Mouse (Mus musculus): ENCODE data around the gene Spag5. TPM values are rescaled to one million over a fixed set of nuclear protein-coding genes. Genes with fewer than 3 reads are reported as not detected.
A peak's percentile ranks its signal among the peaks of the same experiment; 100 is the strongest.

The Spag5 gene
- polyA plus RNA-seq, 1 experiment from 2014 or later: 33.6 TPM

GRCm38 (mm10) chr11:78345801-78346200, 44.5 kb downstream of the Spag5 start:
- Histone ChIP-seq H3K4me2 (replicated peaks) (no peak overlapping the region; the same call in 1 of the 2 replicates), H3K27me3 (replicated peaks) (no peaks in the 10 kb centered on the region), H3K36me3 (peaks cover 27% of the 10 kb centered on the region), H3K9me3 (no peaks in the 10 kb centered on the region), H3K4me3 (no peak overlapping the region), H3K9ac (no peak overlapping the region), H3K27ac (no peak overlapping the region), H3K4me1 (peaks cover 31% of the 10 kb centered on the region)
- 82% methylated on average over 7 of the region's 7 CpGs for WGBS
- no peak for ATAC-seq (ENCODE audit: low FRiP score, low read depth)

- H3K9ac ChIP-seq: no peak overlapping the region
- no peaks in the 10 kb centered on the region for H3K27me3 ChIP-seq (replicated peaks)
- peaks cover 20% of the 10 kb centered on the region for H3K36me3 ChIP-seq
- 92% methylated on average over 6 of the region's 6 CpGs for WGBS
- H3K27ac ChIP-seq: no peak overlapping the region; the same call in 1 of the 2 replicates
- H3K4me2 ChIP-seq (replicated peaks): peak overlapping the region; percentile 12; the same call in 1 of the 2 replicates
- peaks cover 31% of the 10 kb centered on the region for H3K4me1 ChIP-seq
- no peaks in the 10 kb centered on the region for H3K9me3 ChIP-seq
- no peak for ATAC-seq (ENCODE audit: low FRiP score, low read depth)
- H3K4me3 ChIP-seq: no peak overlapping the region
These were observed 45.2 kb downstream of the Spag5 start for GRCm38 (mm10) chr11:78346326-78347069.

GRCm38 (mm10) chr11:78347070-78347754, 45.9 kb downstream of the Spag5 start:
- 90% methylated on average over 10 of the region's 10 CpGs for WGBS
- H3K27me3 ChIP-seq (replicated peaks): no peaks in the 10 kb centered on the region
- no peak overlapping the region for H3K4me3 ChIP-seq
- H3K4me2 ChIP-seq (replicated peaks): no peak overlapping the region
- H3K36me3 ChIP-seq: peaks cover 17% of the 10 kb centered on the region
- ATAC-seq (ENCODE audit: low FRiP score, low read depth): no peak
- H3K27ac ChIP-seq: no peak overlapping the region
- H3K9me3 ChIP-seq: no peaks in the 10 kb centered on the region
- peaks cover 31% of the 10 kb centered on the region for H3K4me1 ChIP-seq
- no peak overlapping the region for H3K9ac ChIP-seq

GRCm38 (mm10) chr11:78347908-78348307, 46.6 kb downstream of the Spag5 start:
- ATAC-seq (ENCODE audit: low FRiP score, low read depth): no peak
- WGBS: 76% methylated on average over 9 of the region's 9 CpGs
- Histone ChIP-seq H3K4me3 (no peak overlapping the region), H3K9ac (no peak overlapping the region), H3K27me3 (replicated peaks) (no peaks in the 10 kb centered on the region), H3K36me3 (peaks cover 17% of the 10 kb centered on the region), H3K9me3 (no peaks in the 10 kb centered on the region), H3K4me1 (peaks cover 31% of the 10 kb centered on the region), H3K4me2 (replicated peaks) (no peak overlapping the region), H3K27ac (no peak overlapping the region)

- no peak for ATAC-seq (ENCODE audit: low FRiP score, low read depth)
- Histone ChIP-seq H3K36me3 (peaks cover 17% of the 10 kb centered on the region), H3K4me1 (peaks cover 31% of the 10 kb centered on the region), H3K9me3 (no peaks in the 10 kb centered on the region), H3K4me3 (no peak overlapping the region), H3K27ac (no peak overlapping the region), H3K4me2 (replicated peaks) (no peak overlapping the region), H3K9ac (no peak overlapping the region), H3K27me3 (replicated peaks) (no peaks in the 10 kb centered on the region)
- 34% methylated on average over 7 of the region's 7 CpGs for WGBS
These were observed 47.1 kb downstream of the Spag5 start for GRCm38 (mm10) chr11:78348474-78348873.

- Histone ChIP-seq H3K36me3 (peaks cover 17% of the 10 kb centered on the region), H3K4me2 (replicated peaks) (no peak overlapping the region), H3K4me3 (no peak overlapping the region), H3K9ac (no peak overlapping the region), H3K27me3 (replicated peaks) (no peaks in the 10 kb centered on the region), H3K4me1 (peaks cover 23% of the 10 kb centered on the region), H3K9me3 (no peaks in the 10 kb centered on the region), H3K27ac (no peak overlapping the region)
- WGBS: 87% methylated on average over 4 of the region's 4 CpGs
- ATAC-seq (ENCODE audit: low FRiP score, low read depth): no peak
These were observed 48.4 kb downstream of the Spag5 start for GRCm38 (mm10) chr11:78349441-78350358.

- Histone ChIP-seq H3K4me3 (no peak overlapping the region), H3K27me3 (replicated peaks) (no peaks in the 10 kb centered on the region), H3K4me1 (no peaks in the 10 kb centered on the region), H3K36me3 (peaks cover 11% of the 10 kb centered on the region), H3K4me2 (replicated peaks) (no peak overlapping the region), H3K27ac (no peak overlapping the region), H3K9ac (no peak overlapping the region), H3K9me3 (no peaks in the 10 kb centered on the region)
- WGBS: 77% methylated on average over 1 of the region's 1 CpGs
- no peak for ATAC-seq (ENCODE audit: low FRiP score, low read depth)
These were observed 51.8 kb downstream of the Spag5 start for GRCm38 (mm10) chr11:78353081-78353480.

- H3K9me3 ChIP-seq: no peaks in the 10 kb centered on the region
These were observed 53.6 kb downstream of the Spag5 start for GRCm38 (mm10) chr11:78354905-78355304.

GRCm38 (mm10) chr11:78355471-78356238, 54.3 kb downstream of the Spag5 start:
- no peaks in the 10 kb centered on the region for H3K36me3 ChIP-seq
- H3K4me2 ChIP-seq (replicated peaks): no peak overlapping the region
- WGBS: 36% methylated on average over 4 of the region's 4 CpGs
- H3K9ac ChIP-seq: no peak overlapping the region
- 0 out of 2 replicates have a peak, but pooled peaks cover 5% of the 10 kb centered on the region for H3K4me1 ChIP-seq
- no peak for ATAC-seq (ENCODE audit: low FRiP score, low read depth)
- H3K9me3 ChIP-seq: no peaks in the 10 kb centered on the region
- H3K4me3 ChIP-seq: no peak overlapping the region
- no peak overlapping the region for H3K27ac ChIP-seq
- H3K27me3 ChIP-seq (replicated peaks): 0 out of 2 replicates have a peak, but pooled peaks cover under 1% of the 10 kb centered on the region

More at GRCm38 (mm10) chr11:78354905-78355304, 53.6 kb downstream of the Spag5 start:
- H3K4me2 ChIP-seq (replicated peaks): no peak overlapping the region
- no peaks in the 10 kb centered on the region for H3K4me1 ChIP-seq
- no peak for ATAC-seq (ENCODE audit: low FRiP score, low read depth)
- H3K9ac ChIP-seq: no peak overlapping the region
- H3K27ac ChIP-seq: no peak overlapping the region
- H3K27me3 ChIP-seq (replicated peaks): no peaks in the 10 kb centered on the region
- H3K4me3 ChIP-seq: no peak overlapping the region
- WGBS: 90% methylated on average over 6 of the region's 6 CpGs
- no peaks in the 10 kb centered on the region for H3K36me3 ChIP-seq

- Histone ChIP-seq H3K27ac (no peak overlapping the region), H3K4me2 (replicated peaks) (no peak overlapping the region), H3K9ac (no peak overlapping the region), H3K4me3 (no peak overlapping the region), H3K4me1 (0 out of 2 replicates have a peak, but pooled peaks cover 5% of the 10 kb centered on the region), H3K9me3 (no peaks in the 10 kb centered on the region), H3K27me3 (replicated peaks) (0 out of 2 replicates have a peak, but pooled peaks cover 3% of the 10 kb centered on the region), H3K36me3 (no peaks in the 10 kb centered on the region)
- ATAC-seq (ENCODE audit: low FRiP score, low read depth): no peak
- 12% methylated on average over 22 of the region's 22 CpGs for WGBS
These were observed 57.1 kb downstream of the Spag5 start for GRCm38 (mm10) chr11:78358330-78359007.
